Mouse (Mus musculus) MEL (cell line): Measurements from ENCODE around the gene Anapc13. TPM values are rescaled to one million over a fixed set of nuclear protein-coding genes. Genes with fewer than 3 reads are reported as not detected.
A peak's percentile ranks its signal among the peaks of the same experiment; 100 is the strongest.

ENCODE experiments used
- DNase-seq: peaks from one replicate; pipeline ENCODE4 v3.0.0; 2011; ENCODE audit warnings: low read depth, low spot score
- H3K27ac ChIP-seq: 2 replicates; pipeline ENCODE4 v1.5.1; 2012; ENCODE audit warnings: low read depth, mild to moderate bottlenecking, control low read depth, low read length, moderate library complexity; ENCODE audit not compliant: control insufficient read depth
- H3K27me3 ChIP-seq, 2 experiments: fragments of 150-350 bp in 1 of 2; sonication (generic) in 1 of 2; 2 replicates each; pipeline ENCODE4 v1.6.1; 2012; ENCODE audit warnings: low read length in 2 of 2, mild to moderate bottlenecking in 2 of 2, improper control_type of control experiment in 1 of 2, moderate library complexity in 1 of 2; ENCODE audit not compliant: insufficient read depth in 2 of 2, control insufficient read depth in 1 of 2
- H3K36me3 ChIP-seq, 2 experiments: 2 replicates each; pipeline ENCODE4 v1.6.1; 2012 to 2014; ENCODE audit warnings: low read length in 2 of 2, improper control_type of control experiment in 1 of 2, inconsistent platforms in 1 of 2, mild to moderate bottlenecking in 1 of 2; ENCODE audit not compliant: insufficient read depth in 2 of 2, control insufficient read depth in 1 of 2
- H3K4me1 ChIP-seq, 2 experiments: fragments of 150-350 bp in 1 of 2; sonication (generic) in 1 of 2; 2 replicates each; pipeline ENCODE4 v1.6.1; 2012; ENCODE audit warnings: low read length in 2 of 2, improper control_type of control experiment in 1 of 2, mild to moderate bottlenecking in 1 of 2; ENCODE audit not compliant: insufficient read depth in 2 of 2, control insufficient read depth in 1 of 2
- H3K4me3 ChIP-seq, 2 experiments: fragments of 150-350 bp in 1 of 2; sonication (generic) in 1 of 2; 2 replicates each; pipeline ENCODE4 v1.5.1; 2012; ENCODE audit warnings: low read depth in 2 of 2, low read length in 2 of 2, mild to moderate bottlenecking in 2 of 2, moderate library complexity in 2 of 2, control low read depth in 1 of 2, improper control_type of control experiment in 1 of 2; ENCODE audit not compliant: control insufficient read depth in 1 of 2, insufficient read depth in 1 of 2
- H3K79me2 ChIP-seq: 2 replicates; pipeline ENCODE4 v1.6.1; 2012; ENCODE audit warnings: mild to moderate bottlenecking, low read length, moderate library complexity; ENCODE audit not compliant: control insufficient read depth, poor library complexity, insufficient read depth
- H3K9ac ChIP-seq: 2 replicates; pipeline ENCODE4 v1.6.1; 2012; ENCODE audit warnings: low read depth, mild to moderate bottlenecking, control low read depth, low read length, moderate library complexity; ENCODE audit not compliant: control insufficient read depth, poor library complexity, severe bottlenecking
- H3K9me3 ChIP-seq: fragments of 150-350 bp; sonication (generic); replicated peaks from 2 replicates; pipeline ENCODE4 v1.6.1; 2012; ENCODE audit warnings: mild to moderate bottlenecking, low read length, improper control_type of control experiment, moderate library complexity; ENCODE audit not compliant: insufficient read depth
- BHLHE40 ChIP-seq: IDR thresholded peaks from 2 replicates; pipeline ENCODE4 v1.6.1; 2012; ENCODE audit warnings: low read depth, mild to moderate bottlenecking, inconsistent platforms, low read length, improper control_type of control experiment, borderline replicate concordance
- CHD1 ChIP-seq: IDR thresholded peaks from 2 replicates; pipeline ENCODE4 v1.6.1; 2012; ENCODE audit warnings: low read depth, mild to moderate bottlenecking, inconsistent platforms, low read length, improper control_type of control experiment
- CHD2 ChIP-seq: IDR thresholded peaks from 2 replicates; pipeline ENCODE4 v1.6.1; 2011; ENCODE audit warnings: low read length, improper control_type of control experiment
- E2F4 ChIP-seq: IDR thresholded peaks from 2 replicates; pipeline ENCODE4 v1.6.1; 2011; ENCODE audit warnings: low read depth, low read length, improper control_type of control experiment, borderline replicate concordance
- ELF1 ChIP-seq: IDR thresholded peaks from 2 replicates; pipeline ENCODE4 v1.6.1; 2014; ENCODE audit warnings: low read depth, mild to moderate bottlenecking, inconsistent platforms, low read length, improper control_type of control experiment, moderate library complexity
- GABPA ChIP-seq: IDR thresholded peaks from 2 replicates; pipeline ENCODE4 v1.6.1; 2012; ENCODE audit warnings: low read depth, mild to moderate bottlenecking, inconsistent platforms, low read length, improper control_type of control experiment, moderate library complexity
- GATA1 ChIP-seq: IDR thresholded peaks from 2 replicates; pipeline ENCODE4 v1.6.1; 2011; ENCODE audit warnings: low read depth, low read length, improper control_type of control experiment
- HCFC1 ChIP-seq: IDR thresholded peaks from 2 replicates; pipeline ENCODE4 v1.6.1; 2012; ENCODE audit warnings: low read depth, mild to moderate bottlenecking, inconsistent platforms, low read length, improper control_type of control experiment, moderate library complexity
- JUND ChIP-seq: IDR thresholded peaks from 2 replicates; pipeline ENCODE4 v1.6.1; 2011; ENCODE audit warnings: low read depth, mild to moderate bottlenecking, improper control_type of control experiment, low read length
- KAT2A ChIP-seq: conservative IDR thresholded peaks from 2 replicates; pipeline ENCODE4 v1.6.1; 2012; ENCODE audit warnings: low read depth, low read length, improper control_type of control experiment, inconsistent platforms
- MAFK ChIP-seq: IDR thresholded peaks from 2 replicates; pipeline ENCODE4 v1.6.1; 2011; ENCODE audit warnings: low read depth, mild to moderate bottlenecking, low read length, improper control_type of control experiment, borderline replicate concordance
- MAZ ChIP-seq: IDR thresholded peaks from 2 replicates; pipeline ENCODE4 v1.6.1; 2012; ENCODE audit warnings: low read depth, mild to moderate bottlenecking, inconsistent platforms, low read length, improper control_type of control experiment
- MEF2A ChIP-seq: IDR thresholded peaks from 2 replicates; pipeline ENCODE4 v1.6.1; 2014; ENCODE audit warnings: low read depth, mild to moderate bottlenecking, inconsistent platforms, low read length, improper control_type of control experiment; ENCODE audit not compliant: poor library complexity, insufficient replicate concordance, severe bottlenecking; ENCODE audit errors: extremely low read depth
- MXI1 ChIP-seq: IDR thresholded peaks from 2 replicates; pipeline ENCODE4 v1.6.1; 2011; ENCODE audit warnings: mild to moderate bottlenecking, low read depth, low read length, improper control_type of control experiment
- MYB ChIP-seq: IDR thresholded peaks from 2 replicates; pipeline ENCODE4 v1.6.1; 2011; ENCODE audit warnings: mild to moderate bottlenecking, low read depth, low read length, improper control_type of control experiment
- MYC ChIP-seq: IDR thresholded peaks from 2 replicates; pipeline ENCODE4 v1.6.1; 2011; ENCODE audit warnings: low read depth, mild to moderate bottlenecking, low read length, improper control_type of control experiment, moderate library complexity
- NELFE ChIP-seq: IDR thresholded peaks from 2 replicates; pipeline ENCODE4 v1.6.1; 2011; ENCODE audit warnings: low read depth, low read length, improper control_type of control experiment
- NRF1 ChIP-seq: IDR thresholded peaks from 2 replicates; pipeline ENCODE4 v1.6.1; 2014; ENCODE audit warnings: low read depth, mild to moderate bottlenecking, inconsistent platforms, low read length, improper control_type of control experiment, moderate library complexity; ENCODE audit not compliant: poor library complexity, insufficient read depth, severe bottlenecking
- POLR2A ChIP-seq, 2 experiments: IDR thresholded peaks; 2 replicates each; pipeline ENCODE4 v1.6.1; 2011 to 2012; ENCODE audit warnings: low read length in 2 of 2, mild to moderate bottlenecking in 2 of 2, control low read depth in 1 of 2, improper control_type of control experiment in 1 of 2, low read depth in 1 of 2, moderate library complexity in 1 of 2; ENCODE audit not compliant: control insufficient read depth in 1 of 2, insufficient read depth in 1 of 2, poor library complexity in 1 of 2
- POLR2AphosphoS2 ChIP-seq: IDR thresholded peaks from 2 replicates; pipeline ENCODE4 v1.6.1; 2011; ENCODE audit warnings: low read length, improper control_type of control experiment
- POLR2AphosphoS5 ChIP-seq: IDR thresholded peaks from 2 replicates; pipeline ENCODE4 v1.6.1; 2012; ENCODE audit warnings: low read depth, borderline replicate concordance, mild to moderate bottlenecking, inconsistent platforms, low read length, moderate library complexity, mixed read lengths
- RCOR1 ChIP-seq: IDR thresholded peaks from 2 replicates; pipeline ENCODE4 v1.6.1; 2012; ENCODE audit warnings: low read depth, mild to moderate bottlenecking, inconsistent platforms, low read length, improper control_type of control experiment
- SIN3A ChIP-seq: IDR thresholded peaks from 2 replicates; pipeline ENCODE4 v1.6.1; 2012; ENCODE audit warnings: low read length, improper control_type of control experiment, inconsistent platforms
- TAL1 ChIP-seq: IDR thresholded peaks from 2 replicates; pipeline ENCODE4 v1.6.1; 2012; ENCODE audit warnings: mild to moderate bottlenecking, inconsistent platforms, low read length, moderate library complexity, mixed read lengths
- TBP ChIP-seq: IDR thresholded peaks from 2 replicates; pipeline ENCODE4 v1.8.0; 2011; ENCODE audit warnings: low read depth, low read length, improper control_type of control experiment
- TCF12 ChIP-seq: IDR thresholded peaks from 2 replicates; pipeline ENCODE4 v1.6.1; 2014; ENCODE audit warnings: low read depth, mild to moderate bottlenecking, inconsistent platforms, low read length, improper control_type of control experiment, moderate library complexity
- USF1 ChIP-seq: IDR thresholded peaks from 2 replicates; pipeline ENCODE4 v1.6.1; 2014; ENCODE audit warnings: low read depth, mild to moderate bottlenecking, inconsistent platforms, low read length, improper control_type of control experiment, moderate library complexity
- USF2 ChIP-seq, 2 experiments: IDR thresholded peaks; 2 replicates each; pipeline ENCODE4 v1.6.1; 2011 to 2012; ENCODE audit warnings: improper control_type of control experiment in 2 of 2, low read length in 2 of 2, borderline replicate concordance in 1 of 2, inconsistent platforms in 1 of 2, low read depth in 1 of 2, mild to moderate bottlenecking in 1 of 2; ENCODE audit not compliant: insufficient read depth in 1 of 2
- ZKSCAN1 ChIP-seq: IDR thresholded peaks from 2 replicates; pipeline ENCODE4 v1.6.1; 2012; ENCODE audit warnings: low read depth, mild to moderate bottlenecking, inconsistent platforms, low read length, improper control_type of control experiment, moderate library complexity
- ZMIZ1 ChIP-seq: IDR thresholded peaks from 2 replicates; pipeline ENCODE4 v1.6.1; 2012; ENCODE audit warnings: low read depth, mild to moderate bottlenecking, inconsistent platforms, low read length, improper control_type of control experiment, moderate library complexity
- polyA plus RNA-seq, 2 experiments: library from polyadenylated mRNA; stranded (reverse) in 1 of 2; unstranded in 1 of 2; fragments of >175 nt in 1 of 2; fragments of >200 nt in 1 of 2; gene quantifications; 2 replicates each; pipeline versions ENCODE4 v1.2.1 to v1.2.4; 2012; ENCODE audit warnings: low replicate concordance in 2 of 2, low read depth in 1 of 2; ENCODE audit not compliant: insufficient read length in 2 of 2, insufficient read depth in 1 of 2, missing spikeins in 1 of 2
- total RNA-seq: library from RNA; depleted of rRNA; stranded (reverse); fragments of 300-350 nt; gene quantifications from 2 replicates; pipeline ENCODE4 v1.2.3, GENCODE M21; 2012; rRNA removed

Gene Anapc13
- 89.9 and 94.9 TPM in 2 replicates for total RNA-seq
- polyA plus RNA-seq, result 100 to 1,000 TPM in 1 of 2 experiments, not detected in 1; 113 TPM

DNA sequence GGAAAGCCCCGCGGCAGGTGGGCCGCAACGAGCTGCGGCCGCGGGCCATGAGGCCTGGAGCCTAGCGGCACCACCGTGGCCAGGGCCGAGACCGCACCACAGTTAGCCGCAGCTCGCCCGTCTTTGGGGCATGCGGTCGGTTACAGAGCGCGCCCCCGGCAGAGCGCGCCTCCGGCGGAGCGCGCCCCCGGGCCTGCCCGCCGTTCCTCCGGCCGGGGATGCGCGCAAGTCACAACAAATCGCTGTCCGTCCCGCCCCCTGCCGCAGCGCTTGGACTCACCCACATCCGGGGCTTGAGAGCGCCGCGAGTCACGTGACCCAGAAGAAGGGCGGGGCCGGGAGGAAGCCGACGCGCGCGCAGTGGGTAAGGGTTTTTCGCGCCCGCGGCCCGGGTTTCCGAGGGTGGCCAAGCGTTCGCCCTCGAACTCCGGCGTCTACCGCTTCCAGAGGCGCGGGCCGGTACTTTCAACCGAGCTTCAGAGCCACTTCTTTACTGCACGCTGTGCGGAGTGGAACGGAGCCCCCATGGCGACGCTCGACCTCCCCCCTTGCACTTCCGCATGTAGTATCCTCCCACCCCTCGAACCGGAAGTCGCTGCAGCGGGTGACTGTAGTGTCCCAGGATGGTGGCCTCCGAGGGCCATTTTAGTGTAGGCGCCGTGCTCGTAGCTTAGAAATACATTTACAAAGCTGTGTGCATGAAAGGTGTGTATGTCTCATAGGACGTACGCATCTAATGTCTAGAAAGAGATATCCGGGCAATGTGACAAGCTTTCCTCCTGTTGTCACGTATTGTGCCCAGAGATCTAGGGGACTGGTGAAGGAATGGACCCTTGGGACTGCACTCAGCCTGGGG, at the start of gene Anapc13, which contains the start of gene Cep63:
Anapc13 (plus strand) TSS at position 314 of the 856 bp plus-strand sequence.
Cep63 (minus strand) TSS at position 552 of the 856 bp plus-strand sequence.
- peaks cover 4 to 18% of the 10 kb centered on the region in 2 experiments; a peak in 3 of 4 replicates for H3K4me1 ChIP-seq
- TF ChIP-seq NRF1 (peak; percentile 68), POLR2AphosphoS5 (no peak), JUND (no peak), RCOR1 (no peak), TBP (peak; percentile 48), GATA1 (0 out of 2 replicates have a peak, but pooled peaks have one; percentile 2), POLR2A (IDR thresholded peaks at IDR 0.05; ENCODE audit: control insufficient read depth in 1 of 2, insufficient read depth in 1 of 2, low read depth in 1 of 2, low read length in 2 of 2, poor library complexity in 1 of 2) (peak; percentile 52 to 76), MAZ (peak; percentile 62; the same call in 1 of the 2 replicates), CHD1 (0 out of 2 replicates have a peak, but pooled peaks have one; percentile 59), E2F4 (no peak), USF2 (IDR thresholded peaks at IDR 0.05; ENCODE audit: borderline replicate concordance in 1 of 2, insufficient read depth in 1 of 2, low read depth in 1 of 2, low read length in 2 of 2) (peak in 1 of 2 experiments; percentile 74; a peak in 2 of 4 replicates), MAFK (no peak), ELF1 (peak; percentile 98), USF1 (peak; percentile 94), MEF2A (no peak), ZKSCAN1 (no peak), MYB (peak; percentile 33; the same call in 1 of the 2 replicates), HCFC1 (peak; percentile 93), TCF12 (peak; percentile 35), MXI1 (peak; percentile 69), SIN3A (peak; percentile 88), POLR2AphosphoS2 (peak; percentile 46; the same call in 1 of the 2 replicates), CHD2 (no peak), KAT2A (peak; percentile 56; the same call in 1 of the 2 replicates), MYC (peak; percentile 77), NELFE (peak; percentile 69), BHLHE40 (peak; percentile 36; the same call in 1 of the 2 replicates), TAL1 (no peak), GABPA (no peak), ZMIZ1 (peak; percentile 71; the same call in 1 of the 2 replicates)

More for the DNA sequence above, at the start of gene Anapc13, which contains the start of gene Cep63:
- Histone ChIP-seq H3K27ac (peak within 1 kb of the TSS; percentile 98), H3K79me2 (peaks cover 14% of the 10 kb centered on the region), H3K4me3 (peak within 1 kb of the TSS; percentile 71 to 97), H3K27me3 (no peaks in the 10 kb centered on the region), H3K9ac (peak within 1 kb of the TSS; percentile 99), H3K9me3 (no peaks in the 10 kb centered on the region), H3K36me3 (peaks cover 0 to 10% of the 10 kb centered on the region in 2 experiments; a peak in 2 of 4 replicates)
- DNase-seq, result peak; percentile 97
